Mouse (Mus musculus) right cerebral cortex, postnatal 25 days (tissue): ENCODE data around the gene Ptgfr.

Experiments
- DNase-seq: peaks from one replicate; pipeline ENCODE4 v3.0.0; 2022

Ptgfr gene

GRCm38 (mm10) chr3:151836871-151837680 lies at the start of gene Ptgfr:
Gene Ptgfr, minus strand, starts transcription at chr3:151837630.
- DNase-seq: peak; percentile 16

- no peak for DNase-seq
Observed at GRCm38 (mm10) chr3:151883881-151884280, 46.5 kb upstream of the Ptgfr start.

- DNase-seq: no peak
Observed at GRCm38 (mm10) chr3:151879981-151880380, 42.6 kb upstream of the Ptgfr start.

GRCm38 (mm10) chr3:151868970-151869369 lies 31.5 kb upstream of the Ptgfr start:
- no peak for DNase-seq

- DNase-seq: no peak
Observed at GRCm38 (mm10) chr3:151851344-151851743, 13.9 kb upstream of the Ptgfr start.

GRCm38 (mm10) chr3:151850621-151851020 lies 13.2 kb upstream of the Ptgfr start:
- no peak for DNase-seq

GRCm38 (mm10) chr3:151846292-151846691 lies 8.9 kb upstream of the Ptgfr start:
- no peak for DNase-seq

- no peak for DNase-seq
Observed at GRCm38 (mm10) chr3:151844361-151845154, 7.1 kb upstream of the Ptgfr start.

GRCm38 (mm10) chr3:151840688-151841087 lies 3.3 kb upstream of the Ptgfr start:
- no peak for DNase-seq

- DNase-seq: no peak
Observed at GRCm38 (mm10) chr3:151838372-151838771, 942 bp upstream of the Ptgfr start.

GRCm38 (mm10) chr3:151837749-151838148 lies 319 bp upstream of the Ptgfr start:
- DNase-seq: no peak

GRCm38 (mm10) chr3:151836451-151836850 lies 979 bp downstream of the Ptgfr start:
- DNase-seq: no peak

- no peak for DNase-seq
Observed at GRCm38 (mm10) chr3:151835831-151836230, 1.6 kb downstream of the Ptgfr start.

- no peak for DNase-seq
Observed at GRCm38 (mm10) chr3:151827950-151828610, 9.3 kb downstream of the Ptgfr start.

- DNase-seq: no peak
Observed at GRCm38 (mm10) chr3:151819811-151820210, 17.6 kb downstream of the Ptgfr start.

- DNase-seq: no peak
Observed at GRCm38 (mm10) chr3:151818265-151818664, 19.2 kb downstream of the Ptgfr start.

GRCm38 (mm10) chr3:151808613-151809012 lies 28.8 kb downstream of the Ptgfr start:
- no peak for DNase-seq

- DNase-seq: no peak
Observed at GRCm38 (mm10) chr3:151788622-151789021, 48.8 kb downstream of the Ptgfr start.

GRCm38 (mm10) chr3:151775089-151775488 lies 62.3 kb downstream of the Ptgfr start:
- peak; percentile 36 for DNase-seq

GRCm38 (mm10) chr3:151771074-151771473 lies 66.4 kb downstream of the Ptgfr start:
- DNase-seq: peak; percentile 10

- DNase-seq: no peak
Observed at GRCm38 (mm10) chr3:151749737-151750136, 87.7 kb downstream of the Ptgfr start, which contains the start of gene Ifi44. Gene Ifi44, minus strand, starts transcription at chr3:151749960.

GRCm38 (mm10) chr3:151748514-151748913 lies 88.9 kb downstream of the Ptgfr start:
- DNase-seq: no peak
